ENCODE assay signal across 26 mouse cellular contexts in the genomic region with DNA sequence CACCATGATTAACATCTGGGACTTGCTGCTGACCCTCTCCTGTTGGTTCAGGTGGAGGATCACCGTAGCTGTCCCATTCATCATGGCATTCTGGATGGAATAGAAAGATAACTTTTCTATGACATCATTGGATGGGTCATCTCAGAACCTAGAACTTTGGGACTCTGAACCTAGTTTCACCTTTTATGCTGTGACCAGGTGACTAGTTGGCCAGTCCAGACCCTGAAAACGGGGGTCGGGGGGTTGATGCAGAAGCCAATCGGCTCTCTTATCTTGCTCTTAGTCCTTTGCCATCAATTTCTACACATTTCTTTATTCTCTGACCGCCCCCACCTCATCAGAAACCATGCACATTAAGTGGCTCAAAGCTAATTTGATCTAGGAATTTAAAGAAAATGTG. TPM values are rescaled to one million over a fixed set of nuclear protein-coding genes. Genes with fewer than 3 reads are reported as not detected.
"Had no signal": no experiment of that assay in that cellular context is flagged by ENCODE, and none has a peak within 500 bp of the region (broad histone marks: within the 10 kb centered on the region; RNA-seq: fewer than 3 reads in every experiment).

A gene (minus strand): TSS at position 101 of the 400 bp plus-strand sequence.

- H3K4me1 ChIP-seq: neural tube, embryonic 12.5 days; neural tube, embryonic 13.5 days; neural tube, embryonic 15.5 days; stomach, embryonic 15.5 days had no signal

- H3K27ac ChIP-seq: neural tube, embryonic 12.5 days; neural tube, embryonic 13.5 days; neural tube, embryonic 15.5 days; stomach, embryonic 15.5 days; stomach, postnatal 0 days had no signal

- H3K4me3 ChIP-seq: neural tube, embryonic 12.5 days; neural tube, embryonic 13.5 days; neural tube, embryonic 15.5 days; stomach, embryonic 15.5 days had no signal

- H3K36me3 ChIP-seq: neural tube, embryonic 12.5 days; neural tube, embryonic 13.5 days; neural tube, embryonic 15.5 days; stomach, embryonic 15.5 days had no signal

- H3K9ac ChIP-seq: neural tube, embryonic 12.5 days; neural tube, embryonic 13.5 days; neural tube, embryonic 15.5 days; stomach, embryonic 15.5 days had no signal

- H3K27me3 ChIP-seq: neural tube, embryonic 12.5 days; neural tube, embryonic 13.5 days; neural tube, embryonic 15.5 days; stomach, embryonic 15.5 days had no signal

- DNase-seq: retina, postnatal 1 day; right cerebral cortex, adult 18-20 months; right cerebral cortex, postnatal 14 days; right cerebral cortex, postnatal 25 days; right cerebral cortex, postnatal 4 days; spleen, adult 18-20 months; thymus, adult 18-20 months; thymus, adult 2 months; thymus, postnatal 14 days; thymus, postnatal 25 days; thymus, postnatal 36 days; thymus, postnatal 4 days had no signal

RNA-seq across cellular contexts. Expression of the gene that starts here (rescaled TPM):
- total RNA-seq: neutrophil, adult 5-6 weeks had no signal
- polyA plus RNA-seq: neural tube, embryonic 11.5 days; neural tube, embryonic 12.5 days; neural tube, embryonic 13.5 days; neural tube, embryonic 14.5 days; neural tube, embryonic 15.5 days; small intestine, adult 2 months; spleen, adult 2 months; stomach, embryonic 14.5 days; stomach, embryonic 15.5 days; stomach, embryonic 16.5 days; stomach, postnatal 0 days; thymus, adult 2 months; thymus, postnatal 0 days; urinary bladder, adult 2 months had no signal
